ENCODE assay signal across 20 mouse cellular contexts in genomic region chr11:121516906-121517305, GRCm38 (mm10). TPM values are rescaled to one million over a fixed set of nuclear protein-coding genes. Genes with fewer than 3 reads are reported as not detected.
DNase-seq lines count a peak whose midpoint lies in the region; ATAC-seq and TF ChIP-seq lines count a peak whose summit lies in the region.
"Had no signal": no experiment of that assay in that cellular context is flagged by ENCODE, and none has a peak within 500 bp of the region (broad histone marks: within the 10 kb centered on the region; RNA-seq: fewer than 3 reads in every experiment).

No protein-coding gene starts in this region.

- no peaks in the 10 kb centered on the region for H3K9me3 ChIP-seq in forebrain, embryonic 13.5 days (replicated peaks)
- no peaks in the 10 kb centered on the region for H3K9me3 ChIP-seq in forebrain, postnatal 0 days (ENCODE audit: low read length)
- H3K9me3 ChIP-seq in midbrain, embryonic 11.5 days (ENCODE audit: control insufficient read depth, low read length): no peaks in the 10 kb centered on the region
- H3K9me3 ChIP-seq in midbrain, embryonic 15.5 days: no peaks in the 10 kb centered on the region
- H3K9me3 ChIP-seq: heart, embryonic 15.5 days; hindbrain, embryonic 10.5 days; midbrain, embryonic 12.5 days had no signal

- intact Hi-C loops in gastrocnemius, postnatal 14 days (cut with DNase I; ENCODE audit: low total_unique reads): no loop called here

- H3K4me1 ChIP-seq in forebrain, embryonic 13.5 days: peaks cover 15% of the 10 kb centered on the region; the same call in 1 of the 2 replicates
- H3K4me1 ChIP-seq in forebrain, postnatal 0 days (ENCODE audit: insufficient read depth): no peaks in the 10 kb centered on the region; the same call in 1 of the 2 replicates
- no peaks in the 10 kb centered on the region for H3K4me1 ChIP-seq in midbrain, embryonic 11.5 days (ENCODE audit: control insufficient read depth, insufficient read depth, low read length)
- H3K4me1 ChIP-seq in midbrain, embryonic 15.5 days: peaks cover 5% of the 10 kb centered on the region; the same call in 1 of the 2 replicates

- no peak overlapping the region for H3K27ac ChIP-seq in forebrain, embryonic 13.5 days
- H3K27ac ChIP-seq in forebrain, postnatal 0 days (ENCODE audit: low read depth, low read length): no peak overlapping the region
- H3K27ac ChIP-seq in midbrain, embryonic 11.5 days (ENCODE audit: low read depth, low read length): no peak overlapping the region
- no peak overlapping the region for H3K27ac ChIP-seq in midbrain, embryonic 15.5 days
- H3K27ac ChIP-seq: heart, adult 2 months; heart, embryonic 15.5 days; hindbrain, embryonic 10.5 days; macrophage; midbrain, embryonic 12.5 days had no signal

- no peak for DNase-seq in forebrain, postnatal 0 days
- DNase-seq in midbrain, embryonic 11.5 days (ENCODE audit: low spot score, missing footprints): peak; percentile 41
- DNase-seq in large intestine, adult 2 months (ENCODE audit: low read depth, low spot score): peak; percentile 76
- DNase-seq in frontal cortex, postnatal 36 days (ENCODE audit: low spot score in 2 of 2): no peak
- DNase-seq in gastrocnemius, postnatal 14 days: no peak
- DNase-seq: cerebellum, adult 9-11 months; heart, adult 2 months; left cerebral cortex, postnatal 4 days; lung, embryonic 14.5 days; right cerebral cortex, postnatal 25 days; thymus, postnatal 4 days had no signal

- no peak overlapping the region for H3K4me3 ChIP-seq in forebrain, embryonic 13.5 days
- H3K4me3 ChIP-seq in forebrain, postnatal 0 days (ENCODE audit: low read depth, low read length): no peak overlapping the region
- no peak overlapping the region for H3K4me3 ChIP-seq in midbrain, embryonic 11.5 days (ENCODE audit: low read depth, low read length)
- no peak overlapping the region for H3K4me3 ChIP-seq in midbrain, embryonic 15.5 days
- H3K4me3 ChIP-seq: heart, adult 2 months; heart, embryonic 15.5 days; hindbrain, embryonic 10.5 days; midbrain, embryonic 12.5 days had no signal

- no peak for TF ChIP-seq CTCF in forebrain, postnatal 0 days (IDR thresholded peaks at IDR 0.05; ENCODE audit: low read depth)

- WGBS in forebrain, embryonic 13.5 days: 80% methylated on average over 3 of the region's 3 CpGs
- WGBS in forebrain, postnatal 0 days: 75% methylated on average over 3 of the region's 3 CpGs
- 95% methylated on average over 3 of the region's 3 CpGs for WGBS in midbrain, embryonic 11.5 days
- WGBS in midbrain, embryonic 15.5 days: 76% methylated on average over 3 of the region's 3 CpGs
- WGBS in large intestine, adult 2 months: 24% methylated on average over 3 of the region's 3 CpGs

- H3K27me3 ChIP-seq in forebrain, embryonic 13.5 days: no peaks in the 10 kb centered on the region
- H3K27me3 ChIP-seq in forebrain, postnatal 0 days (ENCODE audit: insufficient read depth, low read length): no peaks in the 10 kb centered on the region
- no peaks in the 10 kb centered on the region for H3K27me3 ChIP-seq in midbrain, embryonic 11.5 days (ENCODE audit: control insufficient read depth, insufficient read depth, low read length)
- H3K27me3 ChIP-seq in midbrain, embryonic 15.5 days (replicated peaks): no peaks in the 10 kb centered on the region
- H3K27me3 ChIP-seq: CH12.LX; heart, embryonic 15.5 days; midbrain, embryonic 12.5 days had no signal

- 0 out of 2 replicates have a peak overlapping the region, but pooled peaks have one; percentile 16 for H3K9ac ChIP-seq in forebrain, embryonic 13.5 days
- H3K9ac ChIP-seq in forebrain, postnatal 0 days: no peak overlapping the region
- H3K9ac ChIP-seq in midbrain, embryonic 11.5 days (ENCODE audit: low read length): no peak overlapping the region
- no peak overlapping the region for H3K9ac ChIP-seq in midbrain, embryonic 15.5 days
- H3K9ac ChIP-seq: heart, embryonic 15.5 days; lung, embryonic 14.5 days; midbrain, embryonic 12.5 days had no signal

- H3K36me3 ChIP-seq in forebrain, embryonic 13.5 days (ENCODE audit: poor library complexity, severe bottlenecking): no peaks in the 10 kb centered on the region
- no peaks in the 10 kb centered on the region for H3K36me3 ChIP-seq in forebrain, postnatal 0 days (ENCODE audit: insufficient read depth)
- no peaks in the 10 kb centered on the region for H3K36me3 ChIP-seq in midbrain, embryonic 11.5 days (ENCODE audit: control insufficient read depth, insufficient read depth, low read length)
- no peaks in the 10 kb centered on the region for H3K36me3 ChIP-seq in midbrain, embryonic 15.5 days (replicated peaks)
- H3K36me3 ChIP-seq: heart, embryonic 15.5 days had no signal

- no peak for ATAC-seq in forebrain, embryonic 13.5 days
- ATAC-seq in forebrain, postnatal 0 days: no peak
- ATAC-seq in midbrain, embryonic 11.5 days (ENCODE audit: low FRiP score): no peak
- ATAC-seq in midbrain, embryonic 15.5 days (replicated peaks): no peak
- no peak for ATAC-seq in erythroid progenitor cell, adult 5-6 weeks (replicated peaks; ENCODE audit: low FRiP score, poor library complexity, severe bottlenecking)
- ATAC-seq: forebrain, embryonic 14.5 days had no signal

- no peak overlapping the region for H3K4me2 ChIP-seq in forebrain, embryonic 13.5 days
- no peak overlapping the region for H3K4me2 ChIP-seq in forebrain, postnatal 0 days (ENCODE audit: low read depth)
- H3K4me2 ChIP-seq in midbrain, embryonic 11.5 days: no peak overlapping the region
- no peak overlapping the region for H3K4me2 ChIP-seq in midbrain, embryonic 15.5 days
- H3K4me2 ChIP-seq: heart, embryonic 15.5 days; lung, embryonic 14.5 days; midbrain, embryonic 12.5 days had no signal

RNA-seq across cellular contexts. Expression of gene Zfp750, which starts 2.2 kb away (rescaled TPM):
- polyA plus RNA-seq in forebrain, embryonic 13.5 days (2015; fragmentation: Nextera tagmentation; extraction: Ambion mirVana): 0.19 and 0.44 TPM in 2 replicates
- total RNA-seq in forebrain, postnatal 0 days (2014; rRNA removed): 0.08 and 0.14 TPM in 2 replicates
- 0.05 and 0.18 TPM in 2 replicates for polyA plus RNA-seq in forebrain, postnatal 0 days (2015; fragmentation: Nextera tagmentation; extraction: Ambion mirVana)
- 0.17 and 0.20 TPM in 2 replicates for polyA plus RNA-seq in midbrain, embryonic 11.5 days (2014; fragmentation: Nextera tagmentation; extraction: Ambion mirVana)
- polyA plus RNA-seq in midbrain, embryonic 15.5 days (2015; fragmentation: Nextera tagmentation; extraction: Ambion mirVana): 0.51 and 0.84 TPM in 2 replicates
- 0.02 TPM in 1 of 2 replicates, not detected in the other for polyA plus RNA-seq in large intestine, adult 2 months (2012; rRNA removed)
- not detected for total RNA-seq in gastrocnemius, postnatal 14 days (2021)
- total RNA-seq in erythroid progenitor cell, adult 5-6 weeks (2015; ENCODE audit: low replicate concordance): not detected in 2 replicates
- total RNA-seq in erythroid progenitor cell, adult 5-6 weeks (2017; ENCODE audit: low replicate concordance): 1.4 TPM in 1 of 2 replicates, not detected in the other
- total RNA-seq: left cerebral cortex, postnatal 4 days had no signal
- polyA plus RNA-seq: macrophage had no signal

Comparison
In these comparisons a context has a peak if more than half of its experiments do, and no peak if none do; other contexts are left out.
1. DNase-seq: peak in midbrain, embryonic 11.5 days (single experiment) and large intestine, adult 2 months (single experiment); none in forebrain, postnatal 0 days (single experiment), frontal cortex, postnatal 36 days (0 of 2) and gastrocnemius, postnatal 14 days (single experiment).